Comparison of ENCODE assay signal across 17 mouse cellular contexts in the genomic region with DNA sequence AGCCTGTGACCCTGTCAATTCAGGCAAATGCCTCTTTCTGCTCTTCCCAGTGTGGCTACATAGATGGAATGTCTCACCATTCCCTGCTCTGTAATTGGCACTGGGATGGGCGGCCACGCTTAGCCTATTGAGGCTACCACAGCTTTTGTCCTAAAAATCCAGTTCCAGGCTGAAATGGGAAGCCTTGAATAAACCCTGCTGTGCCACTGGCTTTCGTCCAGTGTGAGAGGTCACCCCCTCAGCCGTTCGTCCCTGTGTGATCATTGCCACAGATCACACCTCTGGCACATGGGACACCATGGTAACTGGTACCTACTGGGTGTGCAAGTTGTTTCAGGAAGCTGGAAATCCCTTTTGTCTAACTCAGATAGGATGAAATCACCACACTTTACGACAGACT. TPM values are rescaled to one million over a fixed set of nuclear protein-coding genes. Genes with fewer than 3 reads are reported as not detected.
DNase-seq lines count a peak whose midpoint lies in the region; ATAC-seq and TF ChIP-seq lines count a peak whose summit lies in the region.
"Had no signal": no experiment of that assay in that cellular context is flagged by ENCODE, and none has a peak within 500 bp of the region (broad histone marks: within the 10 kb centered on the region; RNA-seq: fewer than 3 reads in every experiment).

No protein-coding gene starts in this region.

- no peaks in the 10 kb centered on the region for H3K36me3 ChIP-seq in hindbrain, postnatal 0 days (ENCODE audit: insufficient read depth, low read length)
- H3K36me3 ChIP-seq in hindbrain, embryonic 10.5 days = no peaks in the 10 kb centered on the region
- H3K36me3 ChIP-seq in ES-Bruce4 (ENCODE audit: control insufficient read depth, insufficient read depth, low read length, poor library complexity, severe bottlenecking) = no peaks in the 10 kb centered on the region
- H3K36me3 ChIP-seq in forebrain, embryonic 16.5 days (ENCODE audit: control insufficient read depth, insufficient read depth) = no peaks in the 10 kb centered on the region
- H3K36me3 ChIP-seq: hindbrain, embryonic 12.5 days; intestine, embryonic 15.5 days; limb, embryonic 10.5 days had no signal

- no peak for TF ChIP-seq POLR2A in ES-Bruce4 (IDR thresholded peaks at IDR 0.05; ENCODE audit: insufficient read depth, low read length)

- no peak overlapping the region for H3K4me3 ChIP-seq in hindbrain, postnatal 0 days (ENCODE audit: low read length)
- H3K4me3 ChIP-seq in hindbrain, embryonic 10.5 days = no peak overlapping the region
- no peak overlapping the region for H3K4me3 ChIP-seq in ES-Bruce4 (ENCODE audit: low read depth, low read length)
- no peak overlapping the region for H3K4me3 ChIP-seq in forebrain, embryonic 16.5 days (replicated peaks; ENCODE audit: low read length)
- H3K4me3 ChIP-seq: hindbrain, embryonic 12.5 days; intestine, embryonic 15.5 days; limb, embryonic 10.5 days had no signal

- H3K27me3 ChIP-seq in hindbrain, postnatal 0 days (ENCODE audit: insufficient read depth, low read length) = no peaks in the 10 kb centered on the region
- H3K27me3 ChIP-seq in hindbrain, embryonic 10.5 days (ENCODE audit: insufficient read depth, poor library complexity, severe bottlenecking) = no peaks in the 10 kb centered on the region
- no peaks in the 10 kb centered on the region for H3K27me3 ChIP-seq in ES-Bruce4 (ENCODE audit: control insufficient read depth, insufficient read depth, low read length, poor library complexity, severe bottlenecking)
- H3K27me3 ChIP-seq in forebrain, embryonic 16.5 days (replicated peaks; ENCODE audit: control insufficient read depth, insufficient read depth, low read length) = no peaks in the 10 kb centered on the region
- H3K27me3 ChIP-seq: hindbrain, embryonic 12.5 days; intestine, embryonic 15.5 days had no signal

- H3K27ac ChIP-seq in hindbrain, postnatal 0 days = no peak overlapping the region
- H3K27ac ChIP-seq in hindbrain, embryonic 10.5 days = no peak overlapping the region
- peak overlapping the region; percentile 69 for H3K27ac ChIP-seq in ES-Bruce4 (ENCODE audit: insufficient read depth, low read length)
- no peak overlapping the region for H3K27ac ChIP-seq in forebrain, embryonic 16.5 days (ENCODE audit: low read length)
- H3K27ac ChIP-seq: hindbrain, embryonic 12.5 days; intestine, embryonic 15.5 days; limb, embryonic 10.5 days had no signal

- H3K4me1 ChIP-seq in hindbrain, postnatal 0 days (ENCODE audit: insufficient read depth, low read length) = no peaks in the 10 kb centered on the region
- peaks cover 7% of the 10 kb centered on the region; the same call in 1 of the 2 replicates for H3K4me1 ChIP-seq in hindbrain, embryonic 10.5 days (replicated peaks)
- H3K4me1 ChIP-seq in ES-Bruce4 (ENCODE audit: control insufficient read depth, insufficient read depth, low read length) = no peaks in the 10 kb centered on the region
- no peaks in the 10 kb centered on the region for H3K4me1 ChIP-seq in forebrain, embryonic 16.5 days (replicated peaks; ENCODE audit: control insufficient read depth, insufficient read depth, low read length)
- H3K4me1 ChIP-seq: hindbrain, embryonic 12.5 days; limb, embryonic 10.5 days had no signal

- no peak for TF ChIP-seq CTCF in hindbrain, postnatal 0 days (IDR thresholded peaks at IDR 0.05; ENCODE audit: low read depth)
- TF ChIP-seq CTCF in ES-Bruce4 (IDR thresholded peaks at IDR 0.05; ENCODE audit: low read depth, low read length) = no peak

- H3K9me3 ChIP-seq in hindbrain, postnatal 0 days (ENCODE audit: low read length) = no peaks in the 10 kb centered on the region
- H3K9me3 ChIP-seq in hindbrain, embryonic 10.5 days = no peaks in the 10 kb centered on the region
- no peaks in the 10 kb centered on the region for H3K9me3 ChIP-seq in ES-Bruce4 (replicated peaks; ENCODE audit: control insufficient read depth, insufficient read depth, low read length, poor library complexity, severe bottlenecking)
- H3K9me3 ChIP-seq in forebrain, embryonic 16.5 days (ENCODE audit: control insufficient read depth, low read length) = no peaks in the 10 kb centered on the region
- H3K9me3 ChIP-seq: hindbrain, embryonic 12.5 days; intestine, embryonic 15.5 days; limb, embryonic 10.5 days had no signal

- H3K4me2 ChIP-seq in hindbrain, postnatal 0 days (ENCODE audit: low read depth, low read length) = no peak overlapping the region
- no peak overlapping the region for H3K4me2 ChIP-seq in forebrain, embryonic 16.5 days (ENCODE audit: low read length)
- H3K4me2 ChIP-seq: hindbrain, embryonic 12.5 days; intestine, embryonic 15.5 days had no signal

- WGBS in hindbrain, postnatal 0 days = 20% methylated on average over 6 of the region's 6 CpGs
- WGBS in hindbrain, embryonic 10.5 days = 39% methylated on average over 6 of the region's 6 CpGs
- 10% methylated on average over 6 of the region's 6 CpGs for WGBS in forebrain, embryonic 16.5 days

- no peak for TF ChIP-seq EP300 in ES-Bruce4 (IDR thresholded peaks at IDR 0.05; ENCODE audit: insufficient read depth, low read depth, low read length)

- DNase-seq in adrenal gland, adult 2 months = peak; percentile 50
- no peak for DNase-seq in adrenal gland, postnatal 4 days (ENCODE audit: low spot score in 2 of 2)
- no peak for DNase-seq in hindbrain, postnatal 0 days (ENCODE audit: low spot score)
- DNase-seq in hindbrain, embryonic 10.5 days (ENCODE audit: low spot score) = no peak
- DNase-seq in adrenal gland, postnatal 36 days = peak; percentile 24 to 43
- DNase-seq in thymus, postnatal 4 days = no peak
- DNase-seq: cerebellum, adult 9-10 months; gastrocnemius, postnatal 10 days; layer of hippocampus, postnatal 36 days; right cerebral cortex, postnatal 14 days had no signal

- peak; percentile 59; the same call in 1 of the 2 replicates for ATAC-seq in hindbrain, postnatal 0 days
- ATAC-seq in forebrain, embryonic 16.5 days = no peak
- ATAC-seq: activated CD4-positive, CD25-positive, alpha-beta regulatory T cell, adult 4 months; CD4-positive, CD25-positive, alpha-beta regulatory T cell, adult 4 months; intestine, embryonic 15.5 days had no signal

- H3K9ac ChIP-seq in hindbrain, postnatal 0 days (replicated peaks; ENCODE audit: low read length) = no peak overlapping the region
- no peak overlapping the region for H3K9ac ChIP-seq in ES-Bruce4 (ENCODE audit: low read depth, poor library complexity, severe bottlenecking)
- H3K9ac ChIP-seq in forebrain, embryonic 16.5 days (replicated peaks; ENCODE audit: low read depth, low read length) = no peak overlapping the region
- H3K9ac ChIP-seq: hindbrain, embryonic 12.5 days; intestine, embryonic 15.5 days had no signal

RNA-seq across cellular contexts. Expression of gene Taldo1, which starts 18.4 kb away (rescaled TPM):
- total RNA-seq in adrenal gland, adult 2 months (2021) = 100 to 1,000 TPM; 640 to 700 TPM
- 260 and 309 TPM in 2 replicates for polyA plus RNA-seq in adrenal gland, adult 2 months (2012; rRNA removed)
- 100 to 1,000 TPM; 251 to 277 TPM for total RNA-seq in adrenal gland, postnatal 4 days (2021)
- total RNA-seq in hindbrain, postnatal 0 days (2014; rRNA removed) = 156 and 200 TPM in 2 replicates
- 252 and 258 TPM in 2 replicates for polyA plus RNA-seq in hindbrain, postnatal 0 days (2015; fragmentation: Nextera tagmentation; extraction: Ambion mirVana)
- polyA plus RNA-seq in hindbrain, embryonic 10.5 days (2016; fragmentation: Nextera tagmentation; extraction: Ambion mirVana) = 336 and 378 TPM in 2 replicates
- 210 and 226 TPM in 2 replicates for polyA plus RNA-seq in ES-Bruce4 (2011; ENCODE audit: insufficient read depth, insufficient read length, low read depth, missing spikeins)
- 100 to 1,000 TPM; 707 to 724 TPM for total RNA-seq in adrenal gland, postnatal 36 days (2021)
- 342 and 375 TPM in 2 replicates for polyA plus RNA-seq in forebrain, embryonic 16.5 days (2015; fragmentation: Nextera tagmentation; extraction: Ambion mirVana)

RNA-seq across cellular contexts. Expression of gene Eps8l2, which starts 34.9 kb away (rescaled TPM):
- 1 to 10 TPM; 2.7 to 3.0 TPM for total RNA-seq in adrenal gland, adult 2 months (2021)
- 2.6 and 3.8 TPM in 2 replicates for polyA plus RNA-seq in adrenal gland, adult 2 months (2012; rRNA removed)
- 10 to 100 TPM in 1 of 2 experiments, 1 to 10 TPM in 1; 3.1 to 15.7 TPM for total RNA-seq in adrenal gland, postnatal 4 days (2021)
- total RNA-seq in hindbrain, postnatal 0 days (2014; rRNA removed) = 1.6 and 3.9 TPM in 2 replicates
- 1.5 and 2.4 TPM in 2 replicates for polyA plus RNA-seq in hindbrain, postnatal 0 days (2015; fragmentation: Nextera tagmentation; extraction: Ambion mirVana)
- polyA plus RNA-seq in hindbrain, embryonic 10.5 days (2016; fragmentation: Nextera tagmentation; extraction: Ambion mirVana) = 6.7 and 6.8 TPM in 2 replicates
- polyA plus RNA-seq in ES-Bruce4 (2011; ENCODE audit: insufficient read depth, insufficient read length, low read depth, missing spikeins) = 39.8 and 46.0 TPM in 2 replicates
- total RNA-seq in adrenal gland, postnatal 36 days (2021) = 1 to 10 TPM; 1.8 to 3.2 TPM
- 0.67 and 0.93 TPM in 2 replicates for polyA plus RNA-seq in forebrain, embryonic 16.5 days (2015; fragmentation: Nextera tagmentation; extraction: Ambion mirVana)
- polyA plus RNA-seq: activated CD4-positive, CD25-positive, alpha-beta regulatory T cell, adult 4 months; CD4-positive, CD25-positive, alpha-beta regulatory T cell, adult 4 months had no signal

RNA-seq across cellular contexts. Expression of gene Gatd1, which starts 40.3 kb away (rescaled TPM):
- 10 to 100 TPM; 29.7 to 41.1 TPM for total RNA-seq in adrenal gland, adult 2 months (2021)
- 49.5 and 58.2 TPM in 2 replicates for polyA plus RNA-seq in adrenal gland, adult 2 months (2012; rRNA removed)
- total RNA-seq in adrenal gland, postnatal 4 days (2021) = 10 to 100 TPM; 44.9 to 50.6 TPM
- total RNA-seq in hindbrain, postnatal 0 days (2014; rRNA removed) = 61.2 and 74.4 TPM in 2 replicates
- 46.9 and 49.4 TPM in 2 replicates for polyA plus RNA-seq in hindbrain, postnatal 0 days (2015; fragmentation: Nextera tagmentation; extraction: Ambion mirVana)
- polyA plus RNA-seq in hindbrain, embryonic 10.5 days (2016; fragmentation: Nextera tagmentation; extraction: Ambion mirVana) = 45.2 and 49.4 TPM in 2 replicates
- 36.7 and 45.4 TPM in 2 replicates for polyA plus RNA-seq in ES-Bruce4 (2011; ENCODE audit: insufficient read depth, insufficient read length, low read depth, missing spikeins)
- total RNA-seq in adrenal gland, postnatal 36 days (2021) = 10 to 100 TPM; 24.9 to 46.7 TPM
- 56.4 and 65.9 TPM in 2 replicates for polyA plus RNA-seq in forebrain, embryonic 16.5 days (2015; fragmentation: Nextera tagmentation; extraction: Ambion mirVana)

RNA-seq across cellular contexts. Expression of gene Tmem80, which starts 46.1 kb away (rescaled TPM):
- 10 to 100 TPM; 26.9 to 34.8 TPM for total RNA-seq in adrenal gland, adult 2 months (2021)
- 32.7 and 33.5 TPM in 2 replicates for polyA plus RNA-seq in adrenal gland, adult 2 months (2012; rRNA removed)
- 10 to 100 TPM; 34.8 to 36.6 TPM for total RNA-seq in adrenal gland, postnatal 4 days (2021)
- 31.6 and 36.4 TPM in 2 replicates for total RNA-seq in hindbrain, postnatal 0 days (2014; rRNA removed)
- 42.0 and 44.9 TPM in 2 replicates for polyA plus RNA-seq in hindbrain, postnatal 0 days (2015; fragmentation: Nextera tagmentation; extraction: Ambion mirVana)
- polyA plus RNA-seq in hindbrain, embryonic 10.5 days (2016; fragmentation: Nextera tagmentation; extraction: Ambion mirVana) = 53.7 and 57.8 TPM in 2 replicates
- polyA plus RNA-seq in ES-Bruce4 (2011; ENCODE audit: insufficient read depth, insufficient read length, low read depth, missing spikeins) = 7.0 and 8.2 TPM in 2 replicates
- total RNA-seq in adrenal gland, postnatal 36 days (2021) = 10 to 100 TPM; 23.9 to 27.1 TPM
- polyA plus RNA-seq in forebrain, embryonic 16.5 days (2015; fragmentation: Nextera tagmentation; extraction: Ambion mirVana) = 53.6 and 62.2 TPM in 2 replicates

RNA-seq across cellular contexts. Expression of gene Deaf1, which starts 46.1 kb away (rescaled TPM):
- total RNA-seq in adrenal gland, adult 2 months (2021) = 10 to 100 TPM; 27.8 to 30.5 TPM
- 18.7 and 34.4 TPM in 2 replicates for polyA plus RNA-seq in adrenal gland, adult 2 months (2012; rRNA removed)
- total RNA-seq in adrenal gland, postnatal 4 days (2021) = 10 to 100 TPM; 74.1 to 78.8 TPM
- 218 and 220 TPM in 2 replicates for total RNA-seq in hindbrain, postnatal 0 days (2014; rRNA removed)
- polyA plus RNA-seq in hindbrain, postnatal 0 days (2015; fragmentation: Nextera tagmentation; extraction: Ambion mirVana) = 200 and 237 TPM in 2 replicates
- polyA plus RNA-seq in hindbrain, embryonic 10.5 days (2016; fragmentation: Nextera tagmentation; extraction: Ambion mirVana) = 56.8 and 71.6 TPM in 2 replicates
- polyA plus RNA-seq in ES-Bruce4 (2011; ENCODE audit: insufficient read depth, insufficient read length, low read depth, missing spikeins) = 79.2 and 79.4 TPM in 2 replicates
- total RNA-seq in adrenal gland, postnatal 36 days (2021) = 10 to 100 TPM; 25.8 to 37.5 TPM
- 144 and 164 TPM in 2 replicates for polyA plus RNA-seq in forebrain, embryonic 16.5 days (2015; fragmentation: Nextera tagmentation; extraction: Ambion mirVana)

Comparison
In these comparisons a context has a peak if more than half of its experiments do, and no peak if none do; other contexts are left out.
1. DNase-seq: peak in adrenal gland, adult 2 months (single experiment) and adrenal gland, postnatal 36 days (2 of 2); none in adrenal gland, postnatal 4 days (0 of 2), hindbrain, postnatal 0 days (single experiment), hindbrain, embryonic 10.5 days (single experiment) and thymus, postnatal 4 days (single experiment).